Mouse (Mus musculus) intestine, embryonic 16.5 days (tissue): Measurements from ENCODE around the gene Zfp54. TPM values are rescaled to one million over a fixed set of nuclear protein-coding genes. Genes with fewer than 3 reads are reported as not detected.

Experiments
- polyA plus RNA-seq: library from polyadenylated mRNA; unstranded; fragments of >200 nt; fragmentation: Nextera tagmentation; extraction: Ambion mirVana; gene quantifications from 2 replicates; pipeline ENCODE4 v1.2.1, GENCODE M21; 2015

Gene Zfp54
- polyA plus RNA-seq, 1 experiment from 2014 or later = 7.5 TPM

Other genes starting within 250 kb of the Zfp54 start
- not detected in 2 replicates for gene Vmn1r234, start 197.1 kb upstream of the Zfp54 start, polyA plus RNA-seq
- not detected in 2 replicates for gene Vmn1r235, start 166.8 kb upstream of the Zfp54 start, polyA plus RNA-seq
- gene Vmn1r236, start 140.3 kb upstream of the Zfp54 start, polyA plus RNA-seq = not detected in 2 replicates
- not detected in 2 replicates for gene Vmn1r237, start 111.4 kb upstream of the Zfp54 start, polyA plus RNA-seq
- 2.6 TPM in 2 replicates for gene Zfp677, start 39.5 kb upstream of the Zfp54 start, polyA plus RNA-seq
- 13.2 and 14.0 TPM in 2 replicates for gene Zfp51, start 27.1 kb downstream of the Zfp54 start, polyA plus RNA-seq
- gene Zfp53, start 65.8 kb downstream of the Zfp54 start, polyA plus RNA-seq = 11.2 and 12.1 TPM in 2 replicates
- 3.1 and 3.4 TPM in 2 replicates for gene Zfp52, start 112.3 kb downstream of the Zfp54 start, polyA plus RNA-seq
- gene Zfp948, start 143.8 kb downstream of the Zfp54 start, polyA plus RNA-seq = 17.7 and 18.2 TPM in 2 replicates
- gene Zfp983, start 227.4 kb downstream of the Zfp54 start, polyA plus RNA-seq = 3.4 and 3.9 TPM in 2 replicates